Mouse (Mus musculus): ENCODE results near the gene Ankrd24.

DNA sequence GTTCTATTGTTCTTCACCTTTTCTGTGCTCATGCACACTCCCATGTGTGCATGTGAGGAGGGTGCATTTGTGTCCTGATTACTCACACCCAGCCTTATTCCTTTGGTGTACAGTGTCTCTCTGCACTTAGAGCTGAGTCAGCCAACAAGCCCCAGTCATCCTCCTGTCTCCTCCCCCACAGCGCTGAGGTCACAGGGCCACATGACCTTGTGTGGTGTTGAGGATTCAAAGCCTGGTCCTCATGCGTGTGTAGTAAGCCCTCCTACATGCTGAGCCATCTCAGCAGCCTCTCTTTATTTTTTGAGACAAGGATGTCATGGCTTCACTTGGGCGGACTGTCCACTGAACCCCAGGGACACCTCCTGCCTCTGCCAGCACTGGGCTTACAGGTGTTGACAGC is 15.6 kb upstream of the Ankrd24 start:
- no peak for TF ChIP-seq POLR2A (IDR thresholded peaks at IDR 0.05; ENCODE audit: borderline replicate concordance, low read depth, low read length)
- TF ChIP-seq CTCF (IDR thresholded peaks at IDR 0.05; ENCODE audit: low read depth, low read length): no peak

Measured in bone marrow macrophage, adult 2 months (primary cell).